In the genomic region with DNA sequence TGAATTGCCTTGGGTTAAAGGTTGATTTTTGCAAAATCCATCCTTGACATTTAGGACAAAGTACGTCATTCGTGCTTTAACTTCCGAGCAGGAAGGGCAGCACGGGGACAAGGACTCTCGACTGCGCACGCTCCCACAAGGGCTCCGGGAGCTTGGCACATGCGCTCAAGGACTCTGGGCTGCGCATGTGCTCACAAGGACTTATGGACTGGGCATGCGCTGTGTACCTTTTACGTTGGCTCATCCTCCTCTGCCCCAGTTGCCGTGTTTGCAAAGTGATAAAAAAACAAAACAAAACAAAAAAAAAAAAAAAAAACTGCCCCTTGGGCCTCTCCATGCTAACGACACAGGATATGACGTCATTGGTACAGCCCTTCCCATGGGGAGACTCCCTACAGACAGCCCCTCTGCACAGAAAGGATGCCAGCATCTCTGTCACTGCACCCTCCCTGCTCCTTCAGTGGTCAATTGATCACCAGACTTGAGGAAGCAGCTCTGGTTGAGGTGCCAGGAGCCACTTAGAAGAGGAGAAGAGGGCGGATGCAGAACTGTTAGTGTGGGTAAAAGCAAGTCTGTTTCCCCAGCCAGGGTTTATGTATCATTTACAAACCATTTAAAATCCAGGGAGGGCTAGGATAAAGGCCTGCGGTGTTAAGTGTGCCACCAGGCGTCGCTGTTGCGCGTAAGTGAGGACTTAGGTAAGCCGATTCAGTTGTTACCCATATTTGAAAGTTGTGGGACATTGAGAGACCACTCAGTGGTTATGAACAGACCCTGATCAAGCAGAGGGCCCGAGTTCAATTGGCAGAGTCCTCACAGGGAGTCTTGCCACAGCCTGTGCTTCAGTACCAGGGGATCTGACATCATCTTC, we compare ENCODE assay signal across 8 mouse cellular contexts.
A peak's percentile ranks its signal among the peaks of the same experiment; 100 is the strongest.
DNase-seq lines count a peak whose midpoint lies in the region; ATAC-seq lines count a peak whose summit lies in the region.

No protein-coding gene starts in this region.

- 74% methylated on average over 23 of the region's 23 CpGs for WGBS in kidney, embryonic 14.5 days
- 73% methylated on average over 23 of the region's 23 CpGs for WGBS in limb, embryonic 12.5 days
- 71% methylated on average over 23 of the region's 23 CpGs for WGBS in neural tube, embryonic 12.5 days

- no peak overlapping the region for H3K9ac ChIP-seq in kidney, embryonic 14.5 days (ENCODE audit: low read depth, low read length)
- H3K9ac ChIP-seq in limb, embryonic 12.5 days (replicated peaks) = no peak overlapping the region
- no peak overlapping the region for H3K9ac ChIP-seq in neural tube, embryonic 12.5 days

- 0 out of 2 replicates have a peak, but pooled peaks cover 3% of the 10 kb centered on the region for H3K4me1 ChIP-seq in kidney, embryonic 14.5 days (ENCODE audit: control insufficient read depth, insufficient read depth, low read length)
- H3K4me1 ChIP-seq in limb, embryonic 12.5 days (replicated peaks) = peaks cover 22% of the 10 kb centered on the region
- H3K4me1 ChIP-seq in neural tube, embryonic 12.5 days = no peaks in the 10 kb centered on the region

- ATAC-seq in kidney, embryonic 14.5 days (ENCODE audit: low FRiP score, low TSS enrichment) = peak; percentile 39; the same call in 1 of the 2 replicates
- peak; percentile 9; the same call in 1 of the 2 replicates for ATAC-seq in limb, embryonic 12.5 days (ENCODE audit: insufficient number of reproducible peaks, insufficient read depth, low FRiP score, low TSS enrichment, low read depth)
- peak; percentile 63; the same call in 1 of the 2 replicates for ATAC-seq in neural tube, embryonic 12.5 days (ENCODE audit: low FRiP score, low read depth)

- no peaks in the 10 kb centered on the region; the same call in 1 of the 2 replicates for H3K9me3 ChIP-seq in kidney, embryonic 14.5 days (ENCODE audit: control insufficient read depth, low read length)
- H3K9me3 ChIP-seq in limb, embryonic 12.5 days = peaks cover 6% of the 10 kb centered on the region
- no peaks in the 10 kb centered on the region for H3K9me3 ChIP-seq in neural tube, embryonic 12.5 days

- no peak overlapping the region for H3K4me2 ChIP-seq in kidney, embryonic 14.5 days (replicated peaks; ENCODE audit: low read depth, low read length)
- no peak overlapping the region for H3K4me2 ChIP-seq in limb, embryonic 12.5 days
- no peak overlapping the region for H3K4me2 ChIP-seq in neural tube, embryonic 12.5 days (replicated peaks)

- H3K36me3 ChIP-seq in kidney, embryonic 14.5 days (ENCODE audit: control insufficient read depth, insufficient read depth, low read length) = peaks cover 46% of the 10 kb centered on the region
- peaks cover 73% of the 10 kb centered on the region for H3K36me3 ChIP-seq in limb, embryonic 12.5 days
- peaks cover 16% of the 10 kb centered on the region for H3K36me3 ChIP-seq in neural tube, embryonic 12.5 days

- H3K27me3 ChIP-seq in kidney, embryonic 14.5 days (ENCODE audit: control insufficient read depth, insufficient read depth, low read length) = no peaks in the 10 kb centered on the region
- no peaks in the 10 kb centered on the region for H3K27me3 ChIP-seq in limb, embryonic 12.5 days
- no peaks in the 10 kb centered on the region for H3K27me3 ChIP-seq in neural tube, embryonic 12.5 days (replicated peaks)

- H3K4me3 ChIP-seq in kidney, embryonic 14.5 days (ENCODE audit: low read length) = no peak overlapping the region
- no peak overlapping the region for H3K4me3 ChIP-seq in limb, embryonic 12.5 days (replicated peaks)
- no peak overlapping the region for H3K4me3 ChIP-seq in neural tube, embryonic 12.5 days

- DNase-seq in urinary bladder, adult 18-20 months (ENCODE audit: low spot score in 2 of 2) = peak; percentile 39 to 56
- no peak for DNase-seq in urinary bladder, postnatal 10 days (ENCODE audit: low spot score)
- peak; percentile 51 for DNase-seq in embryo, embryonic 9.5 days (ENCODE audit: extremely low spot score)
- DNase-seq in gastrocnemius, postnatal 4 days (ENCODE audit: low spot score in 2 of 2) = peak; percentile 50 to 81
- DNase-seq in urinary bladder, adult 2 months (ENCODE audit: low spot score) = peak; percentile 41

- no peak overlapping the region for H3K27ac ChIP-seq in kidney, embryonic 14.5 days (ENCODE audit: low read depth, low read length)
- H3K27ac ChIP-seq in limb, embryonic 12.5 days = no peak overlapping the region
- H3K27ac ChIP-seq in neural tube, embryonic 12.5 days = no peak overlapping the region

Comparison
In these comparisons a context has a peak if more than half of its experiments do, and no peak if none do; other contexts are left out.
1. ATAC-seq: peak in every context shown above with its lines; median percentile 63 in neural tube, embryonic 12.5 days; 39 in kidney, embryonic 14.5 days; 9 in limb, embryonic 12.5 days.